Mouse (Mus musculus) midbrain, embryonic 13.5 days (tissue): ENCODE measurements around the gene Tmem88b. TPM values are rescaled to one million over a fixed set of nuclear protein-coding genes. Genes with fewer than 3 reads are reported as not detected.
A peak's percentile ranks its signal among the peaks of the same experiment; 100 is the strongest.

Experiments
- ATAC-seq: fragments of 200-750 bp; cut with Nextera tagmentation; 2 replicates; pipeline ENCODE4 v1.8.0; 2017; ENCODE audit warnings: mild to moderate bottlenecking, moderate TSS enrichment, moderate library complexity
- H3K27ac ChIP-seq: fragments of 300-500 bp; sonication (generic); 2 replicates; pipeline ENCODE4 v1.5.1; 2015; ENCODE audit warnings: inconsistent platforms, mild to moderate bottlenecking, moderate library complexity
- H3K27me3 ChIP-seq: fragments of 300-500 bp; sonication (generic); 2 replicates; pipeline ENCODE4 v1.6.1; 2015; ENCODE audit warnings: mild to moderate bottlenecking, inconsistent platforms
- H3K36me3 ChIP-seq: fragments of 300-500 bp; sonication (generic); 2 replicates; pipeline ENCODE4 v1.6.1; 2015; ENCODE audit warnings: mild to moderate bottlenecking, inconsistent platforms
- H3K4me1 ChIP-seq: fragments of 300-500 bp; sonication (generic); replicated peaks from 2 replicates; pipeline ENCODE4 v1.6.1; 2015; ENCODE audit warnings: inconsistent platforms
- H3K4me2 ChIP-seq: fragments of 300-500 bp; sonication (generic); replicated peaks from 2 replicates; pipeline ENCODE4 v1.6.1; 2015; ENCODE audit warnings: moderate library complexity, mild to moderate bottlenecking, inconsistent platforms
- H3K4me3 ChIP-seq: fragments of 300-500 bp; sonication (generic); replicated peaks from 2 replicates; pipeline ENCODE4 v1.5.1; 2015; ENCODE audit warnings: mild to moderate bottlenecking, inconsistent platforms
- H3K9ac ChIP-seq: fragments of 300-500 bp; sonication (generic); replicated peaks from 2 replicates; pipeline ENCODE4 v1.6.1; 2015; ENCODE audit warnings: mild to moderate bottlenecking, inconsistent platforms
- H3K9me3 ChIP-seq: fragments of 300-500 bp; sonication (generic); 2 replicates; pipeline ENCODE4 v1.6.1; 2016; ENCODE audit warnings: mild to moderate bottlenecking, inconsistent platforms
- WGBS: fragments of 180-500 bp; shearing (Covaris S2); methylation state at CpG from one replicate; pipeline ENCODE4 v1.1.7; 2015; 5-methylcytosine and 5-hydroxymethylcytosine counted together
- polyA plus RNA-seq: library from polyadenylated mRNA; unstranded; fragments of >200 nt; fragmentation: Nextera tagmentation; extraction: Ambion mirVana; gene quantifications from 2 replicates; pipeline ENCODE4 v1.2.1, GENCODE M21; 2015

Tmem88b gene
- polyA plus RNA-seq: 0.40 and 0.58 TPM in 2 replicates

GRCm38 (mm10) chr4:155785819-155786218 is at the start of gene Tmem88b:
Tmem88b (minus strand) TSS chr4:155785874.
- Histone ChIP-seq H3K27me3 (0 out of 2 replicates have a peak, but pooled peaks cover 4% of the 10 kb centered on the region), H3K27ac (peak within 1 kb of the TSS; percentile 88; the same call in 1 of the 2 replicates), H3K9me3 (no peaks in the 10 kb centered on the region), H3K9ac (peak within 1 kb of the TSS; percentile 88; the same call in 1 of the 2 replicates), H3K4me1 (peaks cover 12% of the 10 kb centered on the region; the same call in 1 of the 2 replicates), H3K4me3 (peak within 1 kb of the TSS; percentile 58), H3K4me2 (peak within 1 kb of the TSS; percentile 76), H3K36me3 (no peaks in the 10 kb centered on the region)
- WGBS: 71% methylated on average over 5 of the region's 5 CpGs
- ATAC-seq: no peak

- Histone ChIP-seq H3K27me3 (no peaks in the 10 kb centered on the region), H3K27ac (peak overlapping the region; percentile 44; the same call in 1 of the 2 replicates), H3K4me3 (no peak overlapping the region), H3K9me3 (no peaks in the 10 kb centered on the region), H3K4me2 (no peak overlapping the region; the same call in 1 of the 2 replicates), H3K4me1 (peaks cover 25% of the 10 kb centered on the region), H3K9ac (no peak overlapping the region), H3K36me3 (peaks cover 12% of the 10 kb centered on the region; the same call in 1 of the 2 replicates)
- 41% methylated on average over 2 of the region's 2 CpGs for WGBS
- ATAC-seq: peak; percentile 41; the same call in 1 of the 2 replicates
Measured at GRCm38 (mm10) chr4:155833836-155834235, 48.2 kb upstream of the Tmem88b start.

GRCm38 (mm10) chr4:155833234-155833633 is 47.6 kb upstream of the Tmem88b start:
- Histone ChIP-seq H3K9me3 (no peaks in the 10 kb centered on the region), H3K27ac (no peak overlapping the region), H3K27me3 (no peaks in the 10 kb centered on the region), H3K4me2 (no peak overlapping the region; the same call in 1 of the 2 replicates), H3K9ac (no peak overlapping the region), H3K4me1 (peaks cover 25% of the 10 kb centered on the region), H3K36me3 (peaks cover 12% of the 10 kb centered on the region; the same call in 1 of the 2 replicates), H3K4me3 (peak overlapping the region; percentile 92; the same call in 1 of the 2 replicates)
- 90% methylated on average over 4 of the region's 4 CpGs for WGBS
- no peak for ATAC-seq

GRCm38 (mm10) chr4:155832321-155832720 is 46.6 kb upstream of the Tmem88b start:
- no peak overlapping the region for H3K27ac ChIP-seq
- H3K4me1 ChIP-seq: peaks cover 25% of the 10 kb centered on the region
- peak overlapping the region; percentile 96 for H3K4me2 ChIP-seq
- no peak for ATAC-seq
- no peaks in the 10 kb centered on the region for H3K27me3 ChIP-seq
- WGBS: 60% methylated on average over 10 of the region's 10 CpGs
- peak overlapping the region; percentile 90 for H3K9ac ChIP-seq
- peak overlapping the region; percentile 92 for H3K4me3 ChIP-seq
- peaks cover 20% of the 10 kb centered on the region for H3K36me3 ChIP-seq
- H3K9me3 ChIP-seq: no peaks in the 10 kb centered on the region

- no peak; the same call in 1 of the 2 replicates for ATAC-seq
- peaks cover 22% of the 10 kb centered on the region for H3K36me3 ChIP-seq
- no peaks in the 10 kb centered on the region for H3K9me3 ChIP-seq
- 1% methylated on average over 25 of the region's 25 CpGs for WGBS
- peak overlapping the region; percentile 92 for H3K4me3 ChIP-seq
- H3K4me2 ChIP-seq: peak overlapping the region; percentile 96
- H3K4me1 ChIP-seq: peaks cover 25% of the 10 kb centered on the region
- H3K27me3 ChIP-seq: no peaks in the 10 kb centered on the region
- peak overlapping the region; percentile 90 for H3K9ac ChIP-seq
- H3K27ac ChIP-seq: peak overlapping the region; percentile 87
Measured at GRCm38 (mm10) chr4:155831831-155832230, 46.2 kb upstream of the Tmem88b start.

GRCm38 (mm10) chr4:155831205-155831766 is 45.6 kb upstream of the Tmem88b start, which contains the start of gene Aurkaip1:
Aurkaip1 (plus strand) TSS chr4:155831272.
- peak within 1 kb of the TSS; percentile 87 for H3K27ac ChIP-seq
- H3K9ac ChIP-seq: peak within 1 kb of the TSS; percentile 90
- 0% methylated on average over 49 of the region's 49 CpGs for WGBS
- H3K4me1 ChIP-seq: peaks cover 25% of the 10 kb centered on the region
- H3K36me3 ChIP-seq: peaks cover 27% of the 10 kb centered on the region
- no peaks in the 10 kb centered on the region for H3K27me3 ChIP-seq
- peak within 1 kb of the TSS; percentile 96 for H3K4me2 ChIP-seq
- ATAC-seq: peak; percentile 95
- H3K4me3 ChIP-seq: peak within 1 kb of the TSS; percentile 92
- no peaks in the 10 kb centered on the region for H3K9me3 ChIP-seq

- H3K9ac ChIP-seq: 0 out of 2 replicates have a peak overlapping the region, but pooled peaks have one; percentile 41
- H3K4me1 ChIP-seq: peaks cover 25% of the 10 kb centered on the region
- WGBS: 58% methylated on average over 8 of the region's 8 CpGs
- H3K27me3 ChIP-seq: no peaks in the 10 kb centered on the region
- H3K4me2 ChIP-seq: peak overlapping the region; percentile 96
- no peaks in the 10 kb centered on the region for H3K9me3 ChIP-seq
- peak overlapping the region; percentile 87 for H3K27ac ChIP-seq
- peaks cover 27% of the 10 kb centered on the region for H3K36me3 ChIP-seq
- ATAC-seq: no peak
- peak overlapping the region; percentile 92 for H3K4me3 ChIP-seq
Measured at GRCm38 (mm10) chr4:155830596-155830995, 44.9 kb upstream of the Tmem88b start.

GRCm38 (mm10) chr4:155829866-155830265 is 44.2 kb upstream of the Tmem88b start:
- Histone ChIP-seq H3K4me1 (peaks cover 25% of the 10 kb centered on the region), H3K4me2 (no peak overlapping the region), H3K9me3 (no peaks in the 10 kb centered on the region), H3K9ac (no peak overlapping the region), H3K4me3 (no peak overlapping the region), H3K27me3 (no peaks in the 10 kb centered on the region), H3K27ac (no peak overlapping the region), H3K36me3 (peaks cover 34% of the 10 kb centered on the region)
- ATAC-seq: no peak
- WGBS: 98% methylated on average over 4 of the region's 4 CpGs

- WGBS: 97% methylated on average over 16 of the region's 16 CpGs
- Histone ChIP-seq H3K27ac (no peak overlapping the region), H3K9ac (no peak overlapping the region), H3K9me3 (no peaks in the 10 kb centered on the region), H3K4me1 (no peaks in the 10 kb centered on the region), H3K4me2 (no peak overlapping the region), H3K36me3 (peaks cover 86% of the 10 kb centered on the region), H3K4me3 (no peak overlapping the region), H3K27me3 (no peaks in the 10 kb centered on the region)
- no peak for ATAC-seq
Measured at GRCm38 (mm10) chr4:155823443-155823842, 37.8 kb upstream of the Tmem88b start.

GRCm38 (mm10) chr4:155821025-155821424 is 35.4 kb upstream of the Tmem88b start:
- Histone ChIP-seq H3K9ac (no peak overlapping the region), H3K27me3 (no peaks in the 10 kb centered on the region), H3K4me3 (no peak overlapping the region), H3K36me3 (peaks cover 93% of the 10 kb centered on the region), H3K9me3 (no peaks in the 10 kb centered on the region), H3K4me1 (no peaks in the 10 kb centered on the region), H3K27ac (no peak overlapping the region), H3K4me2 (no peak overlapping the region)
- 77% methylated on average over 7 of the region's 7 CpGs for WGBS
- no peak for ATAC-seq

GRCm38 (mm10) chr4:155817533-155817932 is 31.9 kb upstream of the Tmem88b start:
- Histone ChIP-seq H3K4me2 (no peak overlapping the region), H3K4me3 (no peak overlapping the region), H3K36me3 (peaks cover 83% of the 10 kb centered on the region), H3K27me3 (no peaks in the 10 kb centered on the region), H3K27ac (no peak overlapping the region), H3K4me1 (peaks cover 18% of the 10 kb centered on the region), H3K9me3 (no peaks in the 10 kb centered on the region), H3K9ac (no peak overlapping the region)
- WGBS: 79% methylated on average over 4 of the region's 4 CpGs
- no peak for ATAC-seq

GRCm38 (mm10) chr4:155812665-155813181 is 27.0 kb upstream of the Tmem88b start:
- Histone ChIP-seq H3K4me2 (peak overlapping the region; percentile 95), H3K27me3 (no peaks in the 10 kb centered on the region), H3K36me3 (peaks cover 72% of the 10 kb centered on the region), H3K9ac (peak overlapping the region; percentile 100), H3K9me3 (no peaks in the 10 kb centered on the region), H3K4me1 (peaks cover 25% of the 10 kb centered on the region), H3K4me3 (peak overlapping the region; percentile 100), H3K27ac (peak overlapping the region; percentile 88)
- no peak for ATAC-seq
- under 1% methylated on average over 49 of the region's 49 CpGs for WGBS
